Comparison of ENCODE assay signal across 8 mouse cellular contexts in genomic region chr9:107701594-107701993, GRCm38 (mm10). TPM values are rescaled to one million over a fixed set of nuclear protein-coding genes. Genes with fewer than 3 reads are reported as not detected.
A peak's percentile ranks its signal among the peaks of the same experiment; 100 is the strongest.
DNase-seq lines count a peak whose midpoint lies in the region; ATAC-seq lines count a peak whose summit lies in the region.

No protein-coding gene starts in this region.

- H3K27me3 ChIP-seq in intestine, embryonic 16.5 days (replicated peaks; ENCODE audit: control insufficient read depth, insufficient read depth, low read length): no peaks in the 10 kb centered on the region
- H3K27me3 ChIP-seq in neural tube, embryonic 15.5 days (replicated peaks): no peaks in the 10 kb centered on the region

- peak; percentile 26; the same call in 1 of the 2 replicates for ATAC-seq in intestine, embryonic 16.5 days
- ATAC-seq in neural tube, embryonic 15.5 days (ENCODE audit: low FRiP score): no peak

- H3K9me3 ChIP-seq in intestine, embryonic 16.5 days (ENCODE audit: control insufficient read depth, low read length): no peaks in the 10 kb centered on the region
- H3K9me3 ChIP-seq in neural tube, embryonic 15.5 days (replicated peaks): no peaks in the 10 kb centered on the region

- H3K4me2 ChIP-seq in intestine, embryonic 16.5 days (ENCODE audit: low read depth, low read length): no peak overlapping the region
- H3K4me2 ChIP-seq in neural tube, embryonic 15.5 days: no peak overlapping the region

- 38% methylated on average over 12 of the region's 12 CpGs for WGBS in intestine, embryonic 16.5 days
- 26% methylated on average over 12 of the region's 12 CpGs for WGBS in neural tube, embryonic 15.5 days

- peak; percentile 96 for DNase-seq in 3T3-L1 (ENCODE audit: low read depth, low spot score)
- DNase-seq in brain, adult 2 months (ENCODE audit: low read depth, low spot score): peak; percentile 89
- DNase-seq in frontal cortex, postnatal 36 days (ENCODE audit: low spot score in 2 of 2): peak; percentile 77 to 82
- peak; percentile 60 to 86 for DNase-seq in left cerebral cortex, postnatal 25 days (ENCODE audit: low spot score in 2 of 2)
- no peak for DNase-seq in spleen, postnatal 14 days (ENCODE audit: low spot score in 2 of 2)
- DNase-seq in B cell, adult 2 months: no peak

- no peak overlapping the region for H3K4me3 ChIP-seq in intestine, embryonic 16.5 days (ENCODE audit: low read length)
- H3K4me3 ChIP-seq in neural tube, embryonic 15.5 days (replicated peaks): no peak overlapping the region

- peak overlapping the region; percentile 48 for H3K9ac ChIP-seq in intestine, embryonic 16.5 days (ENCODE audit: low read depth, low read length)
- no peak overlapping the region for H3K9ac ChIP-seq in neural tube, embryonic 15.5 days (replicated peaks)

- peak overlapping the region; percentile 46 for H3K27ac ChIP-seq in intestine, embryonic 16.5 days (ENCODE audit: low read length)
- H3K27ac ChIP-seq in neural tube, embryonic 15.5 days (replicated peaks): peak overlapping the region; percentile 61

- intact Hi-C loops in left cerebral cortex, postnatal 25 days (cut with DNase I): no loop called here

- peaks cover 92% of the 10 kb centered on the region for H3K4me1 ChIP-seq in intestine, embryonic 16.5 days (ENCODE audit: control insufficient read depth, insufficient read depth, low read length)
- peaks cover 82% of the 10 kb centered on the region for H3K4me1 ChIP-seq in neural tube, embryonic 15.5 days

- H3K36me3 ChIP-seq in intestine, embryonic 16.5 days (ENCODE audit: control insufficient read depth, insufficient read depth, low read length): no peaks in the 10 kb centered on the region
- H3K36me3 ChIP-seq in neural tube, embryonic 15.5 days: no peaks in the 10 kb centered on the region

RNA-seq across cellular contexts. Expression of gene Sema3f, which starts 8.7 kb away (rescaled TPM):
- 5.7 and 8.3 TPM in 2 replicates for polyA plus RNA-seq in intestine, embryonic 16.5 days (2015; fragmentation: Nextera tagmentation; extraction: Ambion mirVana)
- total RNA-seq in left cerebral cortex, postnatal 25 days (2021): 10 to 100 TPM; 16.6 to 17.8 TPM
- polyA plus RNA-seq in neural tube, embryonic 15.5 days (2015; fragmentation: Nextera tagmentation; extraction: Ambion mirVana): 10.2 and 12.5 TPM in 2 replicates

RNA-seq across cellular contexts. Expression of gene Gnat1, which starts 22.1 kb away (rescaled TPM):
- 0.98 and 1.6 TPM in 2 replicates for polyA plus RNA-seq in intestine, embryonic 16.5 days (2015; fragmentation: Nextera tagmentation; extraction: Ambion mirVana)
- under 1 TPM; 0.18 to 0.21 TPM for total RNA-seq in left cerebral cortex, postnatal 25 days (2021)
- 2.5 and 2.9 TPM in 2 replicates for polyA plus RNA-seq in neural tube, embryonic 15.5 days (2015; fragmentation: Nextera tagmentation; extraction: Ambion mirVana)

RNA-seq across cellular contexts. Expression of gene Slc38a3, which starts 32.3 kb away (rescaled TPM):
- polyA plus RNA-seq in intestine, embryonic 16.5 days (2015; fragmentation: Nextera tagmentation; extraction: Ambion mirVana): 10.1 TPM in 2 replicates
- total RNA-seq in left cerebral cortex, postnatal 25 days (2021): 10 to 100 TPM; 69.9 to 81.4 TPM
- 35.1 and 35.4 TPM in 2 replicates for polyA plus RNA-seq in neural tube, embryonic 15.5 days (2015; fragmentation: Nextera tagmentation; extraction: Ambion mirVana)

Comparison
In these comparisons a context has a peak if more than half of its experiments do, and no peak if none do; other contexts are left out.
1. DNase-seq: peak in 3T3-L1 (single experiment), brain, adult 2 months (single experiment), frontal cortex, postnatal 36 days (2 of 2) and left cerebral cortex, postnatal 25 days (2 of 2); none in spleen, postnatal 14 days (0 of 2) and B cell, adult 2 months (0 of 2).